Mouse (Mus musculus) embryonic facial prominence, embryonic 14.5 days (tissue): ENCODE data around the gene Scrn1. TPM values are rescaled to one million over a fixed set of nuclear protein-coding genes. Genes with fewer than 3 reads are reported as not detected.

Experiments
- ATAC-seq: fragments of 200-750 bp; cut with Nextera tagmentation; 2 replicates; pipeline ENCODE4 v1.8.0; 2017; ENCODE audit warnings: low read depth, moderate number of reproducible peaks, moderate TSS enrichment
- DNase-seq: peaks from one replicate; pipeline ENCODE4 v3.0.0-alpha.2; 2015; ENCODE audit warnings: low spot score
- H3K27ac ChIP-seq: fragments of 300-500 bp; sonication (generic); replicated peaks from 2 replicates; pipeline ENCODE4 v1.5.1; 2014; ENCODE audit warnings: low read depth, mild to moderate bottlenecking, low read length, moderate library complexity
- H3K27me3 ChIP-seq: fragments of 300-500 bp; sonication (generic); replicated peaks from 2 replicates; pipeline ENCODE4 v1.6.1; 2014; ENCODE audit warnings: low read length; ENCODE audit not compliant: control insufficient read depth, insufficient read depth
- H3K36me3 ChIP-seq: fragments of 300-500 bp; sonication (generic); 2 replicates; pipeline ENCODE4 v1.6.1; 2014; ENCODE audit warnings: low read length, mixed read lengths; ENCODE audit not compliant: control insufficient read depth, insufficient read depth
- H3K4me1 ChIP-seq: fragments of 300-500 bp; sonication (generic); 2 replicates; pipeline ENCODE4 v1.6.1; 2014; ENCODE audit warnings: antibody characterized with exemption, low read length; ENCODE audit not compliant: control insufficient read depth, insufficient read depth
- H3K4me2 ChIP-seq: fragments of 300-500 bp; sonication (generic); 2 replicates; pipeline ENCODE4 v1.6.1; 2014; ENCODE audit warnings: low read depth, mild to moderate bottlenecking, low read length, moderate library complexity, mixed read lengths
- H3K4me3 ChIP-seq: fragments of 300-500 bp; sonication (generic); 2 replicates; pipeline ENCODE4 v1.5.1; 2014; ENCODE audit warnings: low read depth, mild to moderate bottlenecking, low read length
- H3K9ac ChIP-seq: fragments of 300-500 bp; sonication (generic); 2 replicates; pipeline ENCODE4 v1.6.1; 2014; ENCODE audit warnings: low read depth, mild to moderate bottlenecking, low read length, moderate library complexity, mixed read lengths
- H3K9me3 ChIP-seq: fragments of 300-500 bp; sonication (generic); 2 replicates; pipeline ENCODE4 v1.6.1; 2016; ENCODE audit warnings: low read length; ENCODE audit not compliant: control insufficient read depth
- WGBS: fragments of 180-500 bp; shearing (Covaris S2); extraction: QIAGEN DNeasy Blood & Tissue Kit; methylation state at CpG from one replicate; pipeline ENCODE4 v1.1.7; 2014; 5-methylcytosine and 5-hydroxymethylcytosine counted together
- polyA plus RNA-seq: library from polyadenylated mRNA; unstranded; fragments of >200 nt; fragmentation: Nextera tagmentation; extraction: Ambion mirVana; gene quantifications from 2 replicates; pipeline ENCODE4 v1.2.1, GENCODE M21; 2014

Gene Scrn1
- polyA plus RNA-seq, 1 experiment from 2014 or later = 12.8 TPM

DNA sequence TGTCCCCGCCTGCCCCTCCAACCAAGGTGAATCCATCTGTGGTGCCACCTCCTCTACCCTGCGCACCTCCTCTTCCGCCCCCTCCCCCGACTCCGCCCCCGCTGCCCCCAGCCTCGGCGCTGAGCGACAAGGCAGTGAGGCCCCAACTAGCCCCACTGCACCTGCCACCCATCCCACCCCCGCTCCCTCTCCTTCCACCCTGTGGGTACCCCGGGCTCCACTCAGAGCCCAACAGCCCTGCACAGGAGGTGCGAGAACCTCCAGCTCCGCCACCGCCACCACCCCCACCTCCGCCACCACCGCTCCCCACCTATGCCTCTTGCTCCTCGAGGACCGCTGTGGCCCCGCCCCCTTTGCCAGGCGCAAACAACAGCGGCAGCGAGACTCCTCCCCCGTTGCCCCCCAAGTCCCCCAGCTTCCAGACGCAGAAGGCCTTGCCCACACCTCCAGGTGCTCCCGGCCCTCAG, 80.8 kb downstream of the Scrn1 start:
- WGBS = 10% methylated on average over 12 of the region's 25 CpGs
- ATAC-seq = peak; percentile 71
- H3K36me3 ChIP-seq = no peaks in the 10 kb centered on the region
- H3K27ac ChIP-seq = no peak overlapping the region
- H3K4me3 ChIP-seq = peak overlapping the region; percentile 33
- 0 out of 2 replicates have a peak, but pooled peaks cover 4% of the 10 kb centered on the region for H3K4me1 ChIP-seq
- H3K9ac ChIP-seq = no peak overlapping the region; the same call in 1 of the 2 replicates
- DNase-seq = no peak
- no peaks in the 10 kb centered on the region for H3K9me3 ChIP-seq
- H3K4me2 ChIP-seq = peak overlapping the region; percentile 59
- H3K27me3 ChIP-seq = peaks cover 4% of the 10 kb centered on the region; the same call in 1 of the 2 replicates

GRCm38 (mm10) chr6:54485000-54485399, 81.3 kb downstream of the Scrn1 start:
- 23% methylated on average over 12 of the region's 12 CpGs for WGBS
- H3K9ac ChIP-seq = no peak overlapping the region; the same call in 1 of the 2 replicates
- H3K36me3 ChIP-seq = no peaks in the 10 kb centered on the region
- no peak overlapping the region for H3K27ac ChIP-seq
- no peaks in the 10 kb centered on the region for H3K9me3 ChIP-seq
- ATAC-seq = peak; percentile 66
- peaks cover 4% of the 10 kb centered on the region; the same call in 1 of the 2 replicates for H3K27me3 ChIP-seq
- H3K4me1 ChIP-seq = 0 out of 2 replicates have a peak, but pooled peaks cover 4% of the 10 kb centered on the region
- peak overlapping the region; percentile 33 for H3K4me3 ChIP-seq
- H3K4me2 ChIP-seq = peak overlapping the region; percentile 59
- DNase-seq = peak; percentile 14

DNA sequence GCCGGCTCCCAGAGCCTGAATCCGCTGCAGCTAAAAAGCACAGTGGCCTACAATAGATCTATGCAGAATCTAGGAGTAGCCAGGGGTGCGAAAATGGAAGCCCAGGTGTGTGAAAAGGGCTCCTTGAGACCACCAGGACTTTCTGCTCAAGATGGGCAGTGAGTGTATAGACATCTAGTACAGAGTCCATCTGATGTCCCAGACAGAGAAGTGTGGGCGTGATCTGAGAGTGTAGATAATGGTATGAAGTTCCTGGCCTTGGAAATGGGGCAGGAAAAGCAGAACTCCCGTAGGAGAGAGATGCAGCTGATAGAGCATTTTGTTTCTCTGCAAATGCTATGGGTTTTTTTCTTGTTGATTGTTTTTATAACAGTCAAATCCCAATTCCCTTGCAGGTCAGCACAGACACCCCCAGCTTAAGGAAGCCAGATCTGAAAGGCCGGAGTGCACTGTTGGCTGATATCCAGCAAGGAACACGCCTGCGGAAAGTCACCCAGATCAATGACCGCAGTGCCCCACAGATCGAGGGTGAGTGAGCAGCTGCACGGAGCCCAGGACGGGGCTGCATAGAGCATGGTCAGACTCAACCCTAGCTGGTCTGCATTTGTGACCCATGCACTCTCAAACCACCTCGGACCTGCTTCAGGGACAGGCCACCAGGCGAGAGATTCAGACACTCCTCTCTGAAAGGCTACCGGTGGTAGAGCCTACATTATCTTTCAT, 84.7 kb downstream of the Scrn1 start:
- Histone ChIP-seq H3K27ac (no peak overlapping the region), H3K4me2 (no peak overlapping the region), H3K27me3 (peaks cover 4% of the 10 kb centered on the region; the same call in 1 of the 2 replicates), H3K4me1 (0 out of 2 replicates have a peak, but pooled peaks cover 4% of the 10 kb centered on the region), H3K9me3 (no peaks in the 10 kb centered on the region), H3K36me3 (no peaks in the 10 kb centered on the region), H3K4me3 (no peak overlapping the region), H3K9ac (no peak overlapping the region)
- ATAC-seq (no peak), DNase-seq (no peak)
- WGBS = 78% methylated on average over 15 of the region's 15 CpGs

DNA sequence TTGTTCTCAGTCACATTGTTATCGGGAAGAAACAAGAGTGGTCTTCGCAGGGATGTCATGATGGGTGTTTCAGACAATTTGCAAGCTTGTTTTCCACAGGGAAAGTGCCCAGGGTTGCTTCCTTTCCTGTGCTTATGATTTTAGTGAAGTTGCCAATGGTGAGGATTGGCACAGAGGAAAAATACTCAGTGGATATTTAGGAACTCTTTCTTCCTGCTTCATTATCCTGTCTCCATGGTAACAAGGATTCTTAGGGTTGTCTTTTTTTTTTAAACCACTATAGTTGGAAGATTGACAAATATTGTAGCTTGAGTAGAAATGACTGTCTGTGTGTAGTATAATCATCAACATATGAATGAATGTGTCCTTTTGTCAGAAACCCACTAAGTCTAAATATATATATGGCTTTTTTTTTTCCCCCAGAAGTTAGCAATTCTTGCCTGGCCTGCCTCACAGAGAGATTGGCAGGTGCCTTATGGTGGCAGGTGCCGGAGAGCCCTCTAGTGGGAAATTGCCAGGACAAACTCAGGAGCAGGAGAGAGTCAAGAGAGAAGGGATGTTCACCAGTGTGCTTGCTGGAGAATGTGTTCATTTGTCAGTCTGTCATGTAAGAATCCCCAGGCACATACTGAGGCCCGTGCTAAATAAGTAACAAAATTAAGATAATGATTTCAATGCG, 87.5 kb downstream of the Scrn1 start:
- H3K4me3 ChIP-seq = no peak overlapping the region
- H3K27ac ChIP-seq = no peak overlapping the region
- H3K9me3 ChIP-seq = no peaks in the 10 kb centered on the region
- H3K27me3 ChIP-seq = no peaks in the 10 kb centered on the region
- DNase-seq (peak; percentile 41), ATAC-seq (no peak)
- WGBS = 60% methylated on average over 5 of the region's 5 CpGs
- H3K4me2 ChIP-seq = no peak overlapping the region
- no peak overlapping the region for H3K9ac ChIP-seq
- H3K4me1 ChIP-seq = no peaks in the 10 kb centered on the region
- H3K36me3 ChIP-seq = no peaks in the 10 kb centered on the region

GRCm38 (mm10) chr6:54475926-54476667, 90.2 kb downstream of the Scrn1 start:
- Histone ChIP-seq H3K36me3 (no peaks in the 10 kb centered on the region), H3K4me1 (no peaks in the 10 kb centered on the region), H3K4me3 (no peak overlapping the region), H3K27ac (no peak overlapping the region), H3K9me3 (no peaks in the 10 kb centered on the region), H3K4me2 (no peak overlapping the region), H3K9ac (no peak overlapping the region), H3K27me3 (no peaks in the 10 kb centered on the region)
- 75% methylated on average over 19 of the region's 19 CpGs for WGBS
- DNase-seq (no peak), ATAC-seq (no peak)

GRCm38 (mm10) chr6:54472846-54473715, 93.2 kb downstream of the Scrn1 start:
- DNase-seq (no peak), ATAC-seq (no peak)
- H3K27ac ChIP-seq = no peak overlapping the region
- WGBS = 55% methylated on average over 8 of the region's 8 CpGs
- no peak overlapping the region for H3K4me3 ChIP-seq
- no peak overlapping the region for H3K4me2 ChIP-seq
- no peaks in the 10 kb centered on the region for H3K36me3 ChIP-seq
- no peaks in the 10 kb centered on the region for H3K4me1 ChIP-seq
- H3K9me3 ChIP-seq = no peaks in the 10 kb centered on the region
- H3K27me3 ChIP-seq = no peaks in the 10 kb centered on the region
- no peak overlapping the region for H3K9ac ChIP-seq

GRCm38 (mm10) chr6:54471866-54472265, 94.4 kb downstream of the Scrn1 start:
- H3K27ac ChIP-seq = no peak overlapping the region
- H3K36me3 ChIP-seq = no peaks in the 10 kb centered on the region
- no peak overlapping the region for H3K4me2 ChIP-seq
- H3K4me3 ChIP-seq = no peak overlapping the region
- DNase-seq (no peak), ATAC-seq (no peak)
- no peaks in the 10 kb centered on the region for H3K4me1 ChIP-seq
- H3K9me3 ChIP-seq = no peaks in the 10 kb centered on the region
- H3K9ac ChIP-seq = no peak overlapping the region
- H3K27me3 ChIP-seq = no peaks in the 10 kb centered on the region
- WGBS = 85% methylated on average over 7 of the region's 7 CpGs

- no peaks in the 10 kb centered on the region for H3K4me1 ChIP-seq
- H3K4me2 ChIP-seq = no peak overlapping the region
- ATAC-seq (no peak), DNase-seq (no peak)
- 88% methylated on average over 3 of the region's 3 CpGs for WGBS
- no peaks in the 10 kb centered on the region for H3K27me3 ChIP-seq
- H3K9me3 ChIP-seq = no peaks in the 10 kb centered on the region
- H3K4me3 ChIP-seq = no peak overlapping the region
- H3K9ac ChIP-seq = no peak overlapping the region
- H3K27ac ChIP-seq = no peak overlapping the region
- no peaks in the 10 kb centered on the region for H3K36me3 ChIP-seq
Measured at GRCm38 (mm10) chr6:54467371-54467770, 98.9 kb downstream of the Scrn1 start.
